Mouse (Mus musculus) neutrophil, adult 5-6 weeks (primary cell): ENCODE measurements around the gene Polr3a. TPM values are rescaled to one million over a fixed set of nuclear protein-coding genes. Genes with fewer than 3 reads are reported as not detected.
A peak's percentile ranks its signal among the peaks of the same experiment; 100 is the strongest.
"Not testable (repeated sequence)": the region's sequence is repeated elsewhere in the genome, so short reads cannot be mapped to it uniquely, and the experiment has no call there.

Experiments
- ATAC-seq: fragments of 151-379, 151-347 bp; 2 replicates; pipeline ENCODE4 v1.8.0; 2017; ENCODE audit warnings: mild to moderate bottlenecking, moderate TSS enrichment; ENCODE audit not compliant: insufficient number of reproducible peaks, poor library complexity, low FRiP score, severe bottlenecking; ENCODE audit errors: extremely low read depth
- total RNA-seq: library from RNA; stranded (forward); fragments of 200-1000 nt; gene quantifications from 2 replicates; pipeline ENCODE4 v1.2.3, GENCODE M21; 2017

Gene Polr3a
- total RNA-seq, 1 experiment from 2014 or later: 29.2 TPM

DNA sequence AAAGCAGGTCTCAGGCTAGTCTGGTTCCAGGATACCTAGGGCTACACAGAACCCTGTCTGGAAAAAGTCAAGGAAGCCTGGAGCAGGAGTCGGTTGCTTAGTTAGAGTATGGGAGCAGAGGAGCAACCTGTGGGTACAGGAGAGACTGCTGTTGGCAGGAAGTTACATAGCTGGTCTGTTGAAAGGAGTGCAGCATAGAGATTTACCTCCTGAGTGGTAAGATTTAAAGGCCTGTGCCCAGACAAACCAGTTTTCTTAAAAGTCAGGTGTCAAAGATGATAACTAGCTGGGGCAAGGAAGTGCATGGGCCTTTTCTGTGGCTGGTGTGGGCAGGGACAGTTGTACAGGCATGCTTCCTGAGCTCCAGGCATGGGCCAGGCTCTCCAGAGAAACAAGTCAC is 10.6 kb upstream of the Polr3a start:
- no peak for ATAC-seq

DNA sequence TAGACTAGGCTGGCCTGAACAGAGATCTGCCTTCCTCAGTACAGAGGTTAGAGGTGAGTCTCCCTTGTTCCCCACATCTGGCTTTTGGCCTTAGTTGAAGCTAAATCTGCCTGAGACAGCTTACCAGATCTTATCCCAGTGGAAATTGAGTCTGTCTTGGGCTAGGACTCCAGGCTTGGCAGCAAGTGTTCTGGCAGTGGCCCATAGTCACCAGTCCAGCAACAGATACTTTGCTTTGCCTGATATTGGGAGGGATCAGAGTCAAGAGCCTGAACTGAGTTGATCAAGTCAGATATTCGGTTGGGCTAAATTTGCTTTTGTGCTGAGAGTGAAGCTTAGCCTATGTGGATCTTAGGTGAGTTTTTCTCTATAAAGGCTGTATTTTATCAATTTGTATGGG is 9.6 kb upstream of the Polr3a start:
- no peak for ATAC-seq

DNA sequence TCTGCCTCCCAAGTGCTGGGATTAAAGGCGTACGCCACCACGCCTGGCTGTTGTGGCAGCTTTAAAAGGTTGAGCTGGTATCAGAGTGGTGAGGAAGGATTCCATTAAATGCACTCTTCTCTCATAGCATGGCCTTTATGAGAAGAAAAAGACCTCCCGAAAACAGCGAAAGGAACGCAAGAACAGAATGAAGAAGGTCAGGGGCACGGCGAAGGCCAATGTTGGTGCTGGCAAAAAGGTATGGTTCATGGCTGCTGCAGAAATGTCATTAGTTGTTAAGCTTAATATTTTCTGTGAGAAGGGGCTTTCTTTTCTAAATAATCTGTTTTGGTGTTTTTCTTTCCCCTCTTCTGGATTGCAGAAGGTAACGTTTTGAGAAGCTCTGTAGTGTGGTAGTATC is 6.4 kb upstream of the Polr3a start:
- no peak for ATAC-seq

DNA sequence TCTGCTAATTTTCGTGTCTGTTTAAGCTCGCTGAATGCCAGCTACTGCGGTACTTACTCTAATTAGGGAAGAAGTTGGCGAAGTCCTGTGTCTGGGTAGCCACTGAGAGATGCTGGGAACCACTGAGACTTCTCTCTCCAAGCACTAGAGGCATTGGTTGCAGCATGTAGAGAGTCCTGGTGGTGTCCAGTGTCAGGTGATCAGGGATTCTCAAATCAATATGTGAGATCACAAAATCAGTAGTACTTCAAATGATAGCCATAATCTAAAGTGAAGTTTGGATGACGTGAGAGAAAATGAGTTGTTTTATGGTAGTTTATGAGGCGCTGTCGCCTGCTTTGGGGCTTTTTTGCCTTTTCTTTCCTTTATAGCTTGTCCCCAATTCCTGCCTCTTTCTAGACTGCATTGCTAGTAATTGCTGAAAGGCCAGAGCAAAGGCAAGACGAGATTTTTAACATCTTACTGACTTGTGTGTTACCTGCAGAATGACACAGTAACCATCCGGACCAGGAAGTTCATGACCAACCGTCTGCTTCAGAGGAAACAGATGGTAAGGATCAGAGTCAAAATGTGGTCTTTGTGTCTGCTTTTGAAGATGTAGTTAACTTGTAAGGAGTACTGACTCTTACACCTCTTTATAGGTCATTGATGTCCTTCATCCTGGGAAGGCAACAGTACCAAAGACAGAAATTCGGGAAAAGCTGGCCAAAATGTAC is 4.6 kb upstream of the Polr3a start:
- no peak for ATAC-seq

DNA sequence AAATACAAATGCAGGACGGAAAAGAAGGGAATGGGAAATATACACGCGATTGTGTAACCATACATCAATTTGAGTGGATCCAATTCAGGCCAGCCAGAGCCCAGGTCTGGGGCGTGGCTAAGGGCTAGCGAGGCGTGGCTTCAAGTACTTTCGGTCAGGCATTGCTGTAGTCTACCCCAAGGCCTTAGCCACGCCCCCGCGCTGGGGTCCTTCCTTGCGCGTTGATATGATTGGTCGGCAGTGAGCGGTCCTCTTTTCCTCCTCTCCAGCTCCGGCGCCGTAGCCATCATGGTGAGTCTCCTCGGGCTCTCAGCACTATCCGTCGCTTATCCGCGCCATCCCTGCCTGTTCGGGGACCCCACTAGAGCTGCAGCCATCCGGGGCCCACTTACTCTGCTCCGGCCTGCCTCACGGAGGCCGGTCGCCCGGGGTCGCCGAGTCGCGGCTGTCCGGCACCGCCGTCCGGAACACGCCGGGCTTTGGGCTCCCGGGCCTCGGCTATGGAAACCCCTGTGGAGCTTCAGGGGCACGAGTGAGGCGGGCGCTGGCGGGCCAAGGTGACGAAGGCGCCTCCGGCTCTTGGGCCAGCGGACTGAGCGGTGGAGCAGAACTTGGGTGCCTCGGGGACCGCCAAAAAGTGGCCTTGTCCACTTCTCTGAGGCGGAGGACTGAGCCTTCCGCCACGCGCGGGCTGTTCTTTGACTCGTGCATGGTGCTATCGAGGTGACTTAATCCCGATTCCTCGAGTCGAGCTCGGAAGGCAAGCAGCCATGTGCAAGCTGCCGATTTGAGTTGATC is 3.8 kb upstream of the Polr3a start:
- peak; percentile 96 for ATAC-seq

DNA sequence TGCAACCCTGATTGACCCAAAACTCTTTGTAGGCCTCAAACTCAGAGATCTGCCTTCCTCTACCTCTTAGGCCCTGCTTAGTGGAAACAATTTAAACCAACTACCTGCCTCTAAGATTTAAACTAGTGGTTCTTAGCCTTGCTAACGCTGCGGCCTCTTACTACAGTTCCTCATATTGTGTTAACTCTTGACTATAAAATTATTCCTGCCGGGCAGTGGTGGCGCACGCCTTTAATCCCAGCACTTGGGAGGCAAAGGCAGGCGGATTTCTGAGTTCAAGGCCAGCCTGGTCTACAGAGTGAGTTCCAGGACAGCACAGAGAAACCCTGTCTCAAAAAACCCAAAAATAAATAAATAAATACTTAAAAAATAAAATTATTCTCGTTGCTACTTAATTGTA is 2.9 kb upstream of the Polr3a start:
- ATAC-seq: not testable (repeated sequence)

DNA sequence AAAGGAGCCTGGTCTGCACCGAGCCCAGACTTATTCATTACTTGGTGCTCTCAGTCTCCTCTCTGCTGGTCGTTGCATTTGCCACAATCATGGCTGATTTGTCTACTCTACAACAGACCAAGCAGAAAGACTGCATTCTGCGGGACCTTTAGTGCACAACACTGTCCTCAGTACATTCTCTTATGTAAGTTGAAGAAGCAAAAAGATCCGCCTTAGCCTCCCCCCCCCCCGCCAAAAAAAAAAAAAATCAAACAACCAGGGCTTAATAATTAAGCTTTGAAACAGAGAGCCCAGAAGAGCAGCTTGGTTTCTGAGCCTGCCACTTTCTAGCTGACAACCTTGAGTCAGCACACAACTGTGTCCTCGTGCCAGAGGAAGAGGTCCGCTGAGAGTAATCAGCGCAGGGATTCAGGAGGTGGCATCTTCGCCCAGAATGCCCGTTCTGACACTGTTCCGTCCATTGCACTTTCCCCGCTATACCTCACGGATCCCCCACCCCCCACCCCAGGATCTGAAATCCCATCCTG is 554 bp downstream of the Polr3a start:
- ATAC-seq: no peak

DNA sequence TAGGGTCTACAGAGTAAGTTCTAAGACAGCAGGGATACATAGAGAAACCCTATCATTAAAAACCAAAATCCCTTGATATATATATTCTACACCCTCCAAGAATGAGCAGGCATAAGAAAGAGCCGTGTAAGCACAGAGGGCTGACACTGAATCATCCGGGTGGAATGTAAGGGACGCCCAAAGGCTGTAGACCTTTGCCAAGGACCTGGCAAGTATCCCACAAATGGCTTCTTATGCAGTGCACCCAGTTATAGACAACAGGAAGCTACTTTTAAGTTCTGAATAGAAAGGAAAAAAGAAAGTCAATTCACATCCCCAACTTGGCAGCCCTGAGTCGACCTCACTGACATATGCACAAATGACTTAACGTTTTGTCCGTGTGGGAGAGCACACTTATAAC is 18.1 kb downstream of the Polr3a start:
- no peak for ATAC-seq

DNA sequence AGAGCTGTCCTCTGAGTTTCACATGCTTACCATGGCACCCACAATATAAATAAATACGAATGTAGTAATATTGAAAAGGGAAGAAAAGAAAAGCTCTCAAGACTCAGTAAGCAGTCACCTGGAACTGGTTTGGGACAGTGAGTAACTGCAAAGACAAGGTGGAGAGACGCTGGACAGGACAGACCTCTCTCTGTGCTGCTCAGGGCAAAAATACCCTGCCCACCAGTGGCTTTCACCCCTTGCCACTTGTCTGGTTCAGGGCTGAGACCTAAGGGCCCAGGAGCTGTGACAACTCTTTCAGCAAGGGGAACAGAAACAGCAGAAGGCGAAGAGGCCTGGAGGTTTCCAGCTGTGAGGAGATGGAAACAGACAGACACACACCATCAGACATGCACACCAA is 28.7 kb downstream of the Polr3a start:
- ATAC-seq: no peak

DNA sequence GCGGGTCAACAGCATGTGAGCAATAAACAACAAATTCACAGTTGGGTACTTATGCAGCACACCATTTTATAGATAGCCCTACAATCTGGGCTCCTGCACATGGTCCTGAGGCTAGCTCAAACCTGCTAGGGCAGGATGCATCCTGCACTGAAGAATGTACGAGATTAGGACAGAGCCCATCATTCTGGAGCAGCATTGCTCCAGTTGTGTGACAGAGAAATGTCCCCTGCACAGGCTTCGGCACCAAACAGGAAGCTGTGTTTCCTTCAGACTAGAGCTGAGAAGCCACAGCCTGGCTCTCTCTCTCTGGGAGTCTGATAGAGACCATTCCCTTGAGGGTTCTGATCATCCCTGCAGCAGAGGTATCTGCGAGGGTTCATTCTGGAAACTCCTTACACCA is 43.3 kb downstream of the Polr3a start:
- ATAC-seq: not testable (repeated sequence)

Other genes with a start within 250 kb of the Polr3a start
- 0.12 TPM in 1 of 2 replicates, not detected in the other for gene Dlg5, start 241.1 kb downstream of the Polr3a start, total RNA-seq
- not detected in 2 replicates for gene E330034G19Rik, start 193.8 kb downstream of the Polr3a start, total RNA-seq
- gene Rps24, start 67 bp upstream of the Polr3a start, total RNA-seq: 2,697 and 2,869 TPM in 2 replicates